Mouse (Mus musculus) T-helper 2 cell (primary cell): ENCODE measurements around the gene Ccdc63.

ENCODE experiments used
- in situ Hi-C: fragments of 300-600 bp; cut with MboI, MseI; formaldehyde crosslinking; loops from one replicate; pipeline ENCODE4 v1.15.1; 2025; ENCODE audit warnings: high pct_unique_total_duplicates

Gene Ccdc63

GRCm38 (mm10) chr5:122089664-122090063 lies 51.0 kb downstream of the Ccdc63 start:
- in situ Hi-C loops = no loop called here

- in situ Hi-C loops = no loop called here
Measured at GRCm38 (mm10) chr5:122088917-122089316, 51.7 kb downstream of the Ccdc63 start.

GRCm38 (mm10) chr5:122086121-122086520 lies 54.5 kb downstream of the Ccdc63 start:
- in situ Hi-C loops = no loop called here

- in situ Hi-C loops = no loop called here
Measured at GRCm38 (mm10) chr5:122085291-122085690, 55.3 kb downstream of the Ccdc63 start.

- in situ Hi-C loops = no loop called here
Measured at GRCm38 (mm10) chr5:122084470-122084869, 56.2 kb downstream of the Ccdc63 start.

GRCm38 (mm10) chr5:122083282-122083681 lies 57.3 kb downstream of the Ccdc63 start:
- in situ Hi-C loops = no loop called here

- in situ Hi-C loops = no loop called here
Measured at GRCm38 (mm10) chr5:122081471-122081870, 59.2 kb downstream of the Ccdc63 start.

GRCm38 (mm10) chr5:122080930-122081329 lies 59.7 kb downstream of the Ccdc63 start:
- in situ Hi-C loops = no loop called here

GRCm38 (mm10) chr5:122079796-122080195 lies 60.8 kb downstream of the Ccdc63 start:
- in situ Hi-C loops = loop anchor here (10.0 kb wide), 1 partner anchor 725 kb away; no protein-coding TSS in a partner anchor

GRCm38 (mm10) chr5:122077244-122077643 lies 63.4 kb downstream of the Ccdc63 start:
- in situ Hi-C loops = loop anchor here (10.0 kb wide), 1 partner anchor 722 kb away; no protein-coding TSS in a partner anchor

- in situ Hi-C loops = loop anchor here (10.0 kb wide), 1 partner anchor 721 kb away; no protein-coding TSS in a partner anchor
Measured at GRCm38 (mm10) chr5:122075736-122076135, 64.9 kb downstream of the Ccdc63 start.

- in situ Hi-C loops = loop anchor here (10.0 kb wide), 1 partner anchor 717 kb away; no protein-coding TSS in a partner anchor
Measured at GRCm38 (mm10) chr5:122071997-122072396, 68.6 kb downstream of the Ccdc63 start.

- in situ Hi-C loops = loop anchor here (10.0 kb wide), 1 partner anchor 716 kb away; no protein-coding TSS in a partner anchor
Measured at GRCm38 (mm10) chr5:122070963-122071800, 69.4 kb downstream of the Ccdc63 start.

GRCm38 (mm10) chr5:122068563-122068962 lies 72.1 kb downstream of the Ccdc63 start:
- in situ Hi-C loops = no loop called here

- in situ Hi-C loops = no loop called here
Measured at GRCm38 (mm10) chr5:122063204-122063933, 77.3 kb downstream of the Ccdc63 start.

- in situ Hi-C loops = no loop called here
Measured at GRCm38 (mm10) chr5:122062479-122062878, 78.1 kb downstream of the Ccdc63 start.

- in situ Hi-C loops = no loop called here
Measured at GRCm38 (mm10) chr5:122060767-122061333, 79.8 kb downstream of the Ccdc63 start.

- in situ Hi-C loops = no loop called here
Measured at GRCm38 (mm10) chr5:122059060-122060017, 81.3 kb downstream of the Ccdc63 start.
